8 mouse cellular contexts compared by ENCODE assay signal in the genomic region with DNA sequence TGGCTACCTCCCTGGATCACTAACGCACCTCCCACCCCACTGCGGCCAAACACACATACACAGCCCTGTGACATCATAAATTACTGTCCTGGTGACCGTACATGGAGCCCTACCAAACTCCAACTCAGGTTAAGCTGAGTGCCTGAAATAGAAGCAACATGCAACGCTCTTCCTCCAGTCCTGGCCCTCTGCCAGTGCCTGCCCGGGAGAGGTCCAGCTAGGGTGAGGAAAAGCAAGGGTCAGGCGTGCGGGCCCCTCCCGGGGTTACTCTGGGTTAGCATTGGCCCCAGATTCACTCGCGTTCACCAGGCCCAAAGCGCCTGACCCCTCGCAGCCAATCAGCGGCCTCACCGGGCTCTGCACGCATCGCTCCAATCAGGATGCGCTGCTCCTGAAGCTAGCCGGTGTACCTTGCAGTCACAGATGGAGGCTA. TPM values are rescaled to one million over a fixed set of nuclear protein-coding genes. Genes with fewer than 3 reads are reported as not detected.
DNase-seq lines count a peak whose midpoint lies in the region; ATAC-seq and TF ChIP-seq lines count a peak whose summit lies in the region.

No protein-coding gene starts in this region.

- ATAC-seq in forebrain, embryonic 12.5 days (ENCODE audit: low FRiP score): peak; percentile 91
- ATAC-seq in heart, embryonic 16.5 days (replicated peaks; ENCODE audit: extremely low read depth, insufficient read depth, low FRiP score): peak; percentile 95
- peak; percentile 91 for ATAC-seq in neural tube, embryonic 13.5 days (ENCODE audit: low read depth)

- peak; percentile 51 for TF ChIP-seq POLR2A in ES-Bruce4 (IDR thresholded peaks at IDR 0.05; ENCODE audit: insufficient read depth, low read length)
- peak; percentile 7; the same call in 1 of the 2 replicates for TF ChIP-seq POLR2A in testis, adult 2 months (IDR thresholded peaks at IDR 0.05; ENCODE audit: control insufficient read depth, low read depth, low read length)

- TF ChIP-seq CTCF in ES-Bruce4 (IDR thresholded peaks at IDR 0.05; ENCODE audit: low read depth, low read length): no peak
- TF ChIP-seq CTCF in testis, adult 2 months (IDR thresholded peaks at IDR 0.05; ENCODE audit: control insufficient read depth, insufficient read depth, insufficient replicate concordance, low read depth, low read length): no peak

- H3K4me3 ChIP-seq in ES-Bruce4 (ENCODE audit: low read depth, low read length): peak overlapping the region; percentile 74
- peak overlapping the region; percentile 53 for H3K4me3 ChIP-seq in forebrain, embryonic 12.5 days (replicated peaks)
- H3K4me3 ChIP-seq in heart, embryonic 16.5 days (ENCODE audit: low read length): peak overlapping the region; percentile 60
- H3K4me3 ChIP-seq in neural tube, embryonic 13.5 days: peak overlapping the region; percentile 50
- peak overlapping the region; percentile 72 for H3K4me3 ChIP-seq in testis, adult 2 months (ENCODE audit: control insufficient read depth, low read depth, low read length)

- H3K27me3 ChIP-seq in ES-Bruce4 (ENCODE audit: control insufficient read depth, insufficient read depth, low read length, poor library complexity, severe bottlenecking): no peaks in the 10 kb centered on the region
- no peaks in the 10 kb centered on the region; the same call in 1 of the 2 replicates for H3K27me3 ChIP-seq in forebrain, embryonic 12.5 days
- H3K27me3 ChIP-seq in heart, embryonic 16.5 days (ENCODE audit: control insufficient read depth, insufficient read depth, low read length): no peaks in the 10 kb centered on the region
- H3K27me3 ChIP-seq in neural tube, embryonic 13.5 days: no peaks in the 10 kb centered on the region
- H3K27me3 ChIP-seq in testis, adult 2 months (ENCODE audit: control insufficient read depth, insufficient read depth, low read length): no peaks in the 10 kb centered on the region

- peak overlapping the region; percentile 60 for H3K27ac ChIP-seq in ES-Bruce4 (ENCODE audit: insufficient read depth, low read length)
- H3K27ac ChIP-seq in forebrain, embryonic 12.5 days: peak overlapping the region; percentile 36; the same call in 1 of the 2 replicates
- H3K27ac ChIP-seq in heart, embryonic 16.5 days (ENCODE audit: low read length): peak overlapping the region; percentile 91
- peak overlapping the region; percentile 75 for H3K27ac ChIP-seq in neural tube, embryonic 13.5 days (replicated peaks)
- peak overlapping the region; percentile 91 for H3K27ac ChIP-seq in testis, adult 2 months (ENCODE audit: control insufficient read depth, insufficient read depth, low read depth, low read length)

- 4% methylated on average over 18 of the region's 18 CpGs for WGBS in forebrain, embryonic 12.5 days
- WGBS in heart, embryonic 16.5 days: 2% methylated on average over 18 of the region's 18 CpGs
- 1% methylated on average over 18 of the region's 18 CpGs for WGBS in neural tube, embryonic 13.5 days

- H3K9me3 ChIP-seq in ES-Bruce4 (replicated peaks; ENCODE audit: control insufficient read depth, insufficient read depth, low read length, poor library complexity, severe bottlenecking): no peaks in the 10 kb centered on the region
- H3K9me3 ChIP-seq in forebrain, embryonic 12.5 days: peaks cover 3% of the 10 kb centered on the region; the same call in 1 of the 2 replicates
- H3K9me3 ChIP-seq in heart, embryonic 16.5 days (replicated peaks; ENCODE audit: control insufficient read depth, low read length): peaks cover 4% of the 10 kb centered on the region; the same call in 1 of the 2 replicates
- no peaks in the 10 kb centered on the region for H3K9me3 ChIP-seq in neural tube, embryonic 13.5 days

- H3K4me2 ChIP-seq in forebrain, embryonic 12.5 days: peak overlapping the region; percentile 77
- peak overlapping the region; percentile 75 for H3K4me2 ChIP-seq in heart, embryonic 16.5 days (ENCODE audit: low read depth, low read length)
- peak overlapping the region; percentile 64 for H3K4me2 ChIP-seq in neural tube, embryonic 13.5 days

- H3K4me1 ChIP-seq in ES-Bruce4 (ENCODE audit: control insufficient read depth, insufficient read depth, low read length): peaks cover 4% of the 10 kb centered on the region
- peaks cover 39% of the 10 kb centered on the region for H3K4me1 ChIP-seq in forebrain, embryonic 12.5 days
- H3K4me1 ChIP-seq in heart, embryonic 16.5 days (ENCODE audit: control insufficient read depth, insufficient read depth, low read length): peaks cover 5% of the 10 kb centered on the region; the same call in 1 of the 2 replicates
- peaks cover 49% of the 10 kb centered on the region for H3K4me1 ChIP-seq in neural tube, embryonic 13.5 days (replicated peaks)
- peaks cover 11% of the 10 kb centered on the region for H3K4me1 ChIP-seq in testis, adult 2 months (ENCODE audit: control insufficient read depth, insufficient read depth, low read length)

- TF ChIP-seq EP300 in ES-Bruce4 (IDR thresholded peaks at IDR 0.05; ENCODE audit: insufficient read depth, low read depth, low read length): no peak

- no peaks in the 10 kb centered on the region for H3K36me3 ChIP-seq in ES-Bruce4 (ENCODE audit: control insufficient read depth, insufficient read depth, low read length, poor library complexity, severe bottlenecking)
- no peaks in the 10 kb centered on the region; the same call in 1 of the 2 replicates for H3K36me3 ChIP-seq in forebrain, embryonic 12.5 days (replicated peaks)
- H3K36me3 ChIP-seq in heart, embryonic 16.5 days (ENCODE audit: control insufficient read depth, insufficient read depth): peaks cover under 1% of the 10 kb centered on the region; the same call in 1 of the 2 replicates
- H3K36me3 ChIP-seq in neural tube, embryonic 13.5 days: 0 out of 2 replicates have a peak, but pooled peaks cover 2% of the 10 kb centered on the region
- H3K36me3 ChIP-seq in testis, adult 2 months (ENCODE audit: control insufficient read depth, insufficient read depth, low read length): no peaks in the 10 kb centered on the region

- peak; percentile 93 for DNase-seq in cerebellum, adult 11 months
- peak; percentile 94 for DNase-seq in kidney, postnatal 14 days
- DNase-seq in lung, adult 18-20 months: peak; percentile 87 to 88

- peak overlapping the region; percentile 30 for H3K9ac ChIP-seq in ES-Bruce4 (ENCODE audit: low read depth, poor library complexity, severe bottlenecking)
- peak overlapping the region; percentile 59 for H3K9ac ChIP-seq in forebrain, embryonic 12.5 days
- H3K9ac ChIP-seq in heart, embryonic 16.5 days (ENCODE audit: low read length): peak overlapping the region; percentile 72
- H3K9ac ChIP-seq in neural tube, embryonic 13.5 days: peak overlapping the region; percentile 72

RNA-seq across cellular contexts. Expression of a gene that starts 18.5 kb away (rescaled TPM):
- 0.19 TPM in 1 of 2 replicates, not detected in the other for polyA plus RNA-seq in ES-Bruce4 (2011; ENCODE audit: insufficient read depth, insufficient read length, low read depth, missing spikeins)
- polyA plus RNA-seq in forebrain, embryonic 12.5 days (2016; fragmentation: Nextera tagmentation; extraction: Ambion mirVana): 0.15 and 0.29 TPM in 2 replicates
- polyA plus RNA-seq in heart, embryonic 16.5 days (2015; fragmentation: Nextera tagmentation; extraction: Ambion mirVana): 4.4 and 4.8 TPM in 2 replicates
- polyA plus RNA-seq in neural tube, embryonic 13.5 days (2015; fragmentation: Nextera tagmentation; extraction: Ambion mirVana): 0.06 TPM in 1 of 2 replicates, not detected in the other
- 0.22 and 0.37 TPM in 2 replicates for polyA plus RNA-seq in testis, adult 2 months (2012; rRNA removed)

RNA-seq across cellular contexts. Expression of a gene that starts 20.9 kb away (rescaled TPM):
- 329 and 359 TPM in 2 replicates for polyA plus RNA-seq in ES-Bruce4 (2011; ENCODE audit: insufficient read depth, insufficient read length, low read depth, missing spikeins)
- 470 and 492 TPM in 2 replicates for polyA plus RNA-seq in forebrain, embryonic 12.5 days (2016; fragmentation: Nextera tagmentation; extraction: Ambion mirVana)
- polyA plus RNA-seq in heart, embryonic 16.5 days (2015; fragmentation: Nextera tagmentation; extraction: Ambion mirVana): 134 and 148 TPM in 2 replicates
- 255 and 272 TPM in 2 replicates for polyA plus RNA-seq in neural tube, embryonic 13.5 days (2015; fragmentation: Nextera tagmentation; extraction: Ambion mirVana)
- 60.9 and 71.6 TPM in 2 replicates for polyA plus RNA-seq in testis, adult 2 months (2012; rRNA removed)

Comparison
In these comparisons a context has a peak if more than half of its experiments do, and no peak if none do; other contexts are left out.
1. Peak in every context shown above with its lines: DNase-seq, ATAC-seq, H3K4me3 ChIP-seq and H3K27ac ChIP-seq.
2. H3K27ac ChIP-seq: peak in every context shown above with its lines; median percentile 91 in heart, embryonic 16.5 days; 91 in testis, adult 2 months; 75 in neural tube, embryonic 13.5 days; 60 in ES-Bruce4; 36 in forebrain, embryonic 12.5 days.